Mouse (Mus musculus) lung, postnatal 0 days (tissue): ENCODE data around the gene Ctsa. TPM values are rescaled to one million over a fixed set of nuclear protein-coding genes. Genes with fewer than 3 reads are reported as not detected.

ENCODE experiments used
- ATAC-seq: fragments of 200-750 bp; cut with Nextera tagmentation; 2 replicates; pipeline ENCODE4 v1.8.0; 2017; ENCODE audit warnings: moderate library complexity
- DNase-seq: peaks from one replicate; pipeline ENCODE4 v3.0.0-alpha.2; 2016; ENCODE audit warnings: low spot score
- H3K27ac ChIP-seq: fragments of 300-500 bp; sonication (generic); 2 replicates; pipeline ENCODE4 v1.5.1; 2014; ENCODE audit warnings: antibody characterized with exemption, mild to moderate bottlenecking, low read length, mixed read lengths
- H3K27me3 ChIP-seq: fragments of 300-500 bp; sonication (generic); replicated peaks from 2 replicates; pipeline ENCODE4 v1.6.1; 2014; ENCODE audit warnings: low read length, mixed read lengths; ENCODE audit not compliant: insufficient read depth
- H3K36me3 ChIP-seq: fragments of 300-500 bp; sonication (generic); 2 replicates; pipeline ENCODE4 v1.6.1; 2014; ENCODE audit warnings: low read length, mixed read lengths; ENCODE audit not compliant: insufficient read depth
- H3K4me1 ChIP-seq: fragments of 300-500 bp; sonication (generic); 2 replicates; pipeline ENCODE4 v1.6.1; 2014; ENCODE audit warnings: antibody characterized with exemption, low read depth, low read length, mixed read lengths; ENCODE audit not compliant: insufficient read depth
- H3K4me2 ChIP-seq: fragments of 300-500 bp; sonication (generic); replicated peaks from 2 replicates; pipeline ENCODE4 v1.6.1; 2014; ENCODE audit warnings: low read depth, mild to moderate bottlenecking, low read length, moderate library complexity, mixed read lengths
- H3K4me3 ChIP-seq: fragments of 300-500 bp; sonication (generic); 2 replicates; pipeline ENCODE4 v1.5.1; 2014; ENCODE audit warnings: low read depth, low read length
- H3K9ac ChIP-seq: fragments of 300-500 bp; sonication (generic); replicated peaks from 2 replicates; pipeline ENCODE4 v1.6.1; 2014; ENCODE audit warnings: low read depth, mild to moderate bottlenecking
- H3K9me3 ChIP-seq: fragments of 300-500 bp; sonication (generic); 2 replicates; pipeline ENCODE4 v1.6.1; 2016; ENCODE audit warnings: low read length, mixed read lengths
- CTCF ChIP-seq: IDR thresholded peaks from 2 replicates; pipeline ENCODE4 v1.5.1; 2016; ENCODE audit warnings: antibody characterized with exemption, mild to moderate bottlenecking
- EP300 ChIP-seq: IDR thresholded peaks from 2 replicates; pipeline ENCODE4 v1.6.1; 2016; ENCODE audit warnings: antibody characterized with exemption, mild to moderate bottlenecking, control low read depth
- WGBS: fragments of 180-500 bp; shearing (Covaris S2); extraction: QIAGEN DNeasy Blood & Tissue Kit; methylation state at CpG from one replicate; pipeline ENCODE4 v1.1.7; 2014; 5-methylcytosine and 5-hydroxymethylcytosine counted together
- polyA plus RNA-seq: library from polyadenylated mRNA; unstranded; fragments of >200 nt; fragmentation: Nextera tagmentation; extraction: Ambion mirVana; gene quantifications from 2 replicates; pipeline ENCODE4 v1.2.1, GENCODE M21; 2015

Ctsa gene
- polyA plus RNA-seq, 1 experiment from 2014 or later, result 147 TPM

DNA sequence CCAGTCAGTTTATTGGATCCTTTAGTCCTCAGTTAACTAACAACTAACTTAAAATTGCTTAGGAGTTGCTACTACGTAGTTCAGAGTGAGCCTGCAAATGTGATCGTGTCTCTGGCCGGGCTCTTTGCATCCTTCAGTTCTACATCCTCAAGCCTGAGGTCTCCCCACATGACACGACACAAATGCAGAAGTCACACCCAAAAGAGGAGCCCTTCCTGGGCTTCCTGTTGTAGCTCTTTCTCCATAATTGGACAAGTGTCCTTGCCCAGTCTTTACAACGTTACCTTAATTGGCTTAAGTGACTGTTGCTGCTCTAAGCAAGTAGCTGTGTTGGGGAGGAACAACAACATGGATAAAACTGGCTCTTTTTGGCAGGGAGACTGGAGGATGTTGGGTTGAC is 17.3 kb upstream of the Ctsa start:
- DNase-seq, result no peak
- WGBS, result 83% methylated on average over 5 of the region's 5 CpGs
- ATAC-seq, result no peak
- TF ChIP-seq CTCF (no peak), EP300 (no peak)
- no peaks in the 10 kb centered on the region for H3K36me3 ChIP-seq
- H3K4me3 ChIP-seq, result no peak overlapping the region
- no peaks in the 10 kb centered on the region for H3K27me3 ChIP-seq
- H3K27ac ChIP-seq, result no peak overlapping the region
- no peaks in the 10 kb centered on the region for H3K4me1 ChIP-seq
- H3K9ac ChIP-seq, result no peak overlapping the region
- H3K9me3 ChIP-seq, result no peaks in the 10 kb centered on the region
- H3K4me2 ChIP-seq, result no peak overlapping the region

DNA sequence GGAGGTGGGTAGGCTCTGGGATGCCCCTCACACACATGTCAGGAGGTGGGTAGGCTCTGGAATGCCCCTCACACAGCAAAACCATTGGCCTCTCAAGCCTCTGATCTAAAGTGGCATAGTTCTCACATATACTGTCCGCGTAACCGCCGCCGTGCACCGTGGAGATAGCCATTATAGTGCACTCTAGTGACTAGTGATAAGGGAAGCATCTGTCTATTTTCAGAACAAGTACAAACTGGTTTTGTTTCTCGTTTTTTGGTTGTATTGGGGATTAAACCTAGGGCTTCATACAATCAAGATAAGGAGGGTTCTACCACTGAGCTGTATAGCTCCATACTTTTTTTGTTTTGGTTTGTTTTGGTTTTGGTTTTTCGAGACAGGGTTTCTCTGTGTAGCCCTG is 16.9 kb upstream of the Ctsa start:
- Histone ChIP-seq H3K9ac (no peak overlapping the region), H3K27me3 (no peaks in the 10 kb centered on the region), H3K4me1 (no peaks in the 10 kb centered on the region), H3K4me2 (no peak overlapping the region), H3K4me3 (no peak overlapping the region), H3K9me3 (no peaks in the 10 kb centered on the region), H3K36me3 (no peaks in the 10 kb centered on the region), H3K27ac (no peak overlapping the region)
- TF ChIP-seq CTCF (no peak), EP300 (no peak)
- WGBS, result 90% methylated on average over 8 of the region's 8 CpGs
- DNase-seq (no peak), ATAC-seq (no peak)

DNA sequence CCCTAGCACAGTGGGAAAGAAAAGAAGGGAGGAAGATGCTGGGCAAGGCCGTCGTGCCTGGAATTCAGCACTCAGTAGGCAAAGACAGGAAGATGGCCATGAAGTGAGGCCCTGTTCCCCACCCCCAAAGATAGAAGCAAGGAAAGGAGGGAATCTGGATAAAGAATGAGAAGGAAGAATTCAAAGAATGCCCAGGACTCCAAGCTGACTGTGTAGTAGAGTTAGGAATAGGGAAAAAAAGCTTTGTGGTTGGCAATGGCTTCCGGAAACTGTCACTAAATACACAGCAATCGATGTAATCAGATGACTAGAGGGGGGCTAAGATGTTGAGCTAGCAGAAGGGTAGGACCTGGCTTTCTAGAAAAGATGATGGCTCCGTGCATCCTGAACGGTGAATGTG is 15.5 kb upstream of the Ctsa start:
- no peak for ATAC-seq
- H3K27me3 ChIP-seq, result no peaks in the 10 kb centered on the region
- H3K9ac ChIP-seq, result no peak overlapping the region

DNA sequence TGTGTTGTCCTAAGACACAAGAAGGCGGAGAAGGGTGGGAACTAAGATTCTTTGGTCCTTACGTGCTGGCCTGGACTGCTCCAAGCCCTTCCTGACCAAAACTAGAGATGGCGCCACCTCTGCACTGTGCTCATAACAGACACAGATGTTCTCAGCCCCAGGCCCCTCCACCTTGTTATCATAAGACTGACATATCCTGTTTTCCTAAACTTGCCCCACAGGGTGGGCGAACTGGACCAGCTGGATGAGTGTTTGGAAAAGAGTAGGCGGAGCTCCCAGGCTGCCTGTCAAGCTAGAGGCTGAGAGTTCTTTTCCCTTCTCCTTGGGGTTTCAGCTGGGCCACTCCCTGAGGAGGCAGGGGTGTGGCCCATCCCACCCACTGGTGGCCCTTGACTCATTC is 15.0 kb upstream of the Ctsa start:
- Histone ChIP-seq H3K9ac (no peak overlapping the region), H3K4me1 (no peaks in the 10 kb centered on the region), H3K9me3 (no peaks in the 10 kb centered on the region), H3K27ac (no peak overlapping the region), H3K27me3 (no peaks in the 10 kb centered on the region), H3K4me2 (no peak overlapping the region), H3K4me3 (no peak overlapping the region), H3K36me3 (no peaks in the 10 kb centered on the region)
- TF ChIP-seq EP300, result no peak
- TF ChIP-seq CTCF, result no peak
- peak; percentile 69 for ATAC-seq
- 31% methylated on average over 5 of the region's 5 CpGs for WGBS
- DNase-seq, result peak; percentile 32

More for the DNA sequence above, 15.5 kb upstream of the Ctsa start:
- TF ChIP-seq EP300 (no peak), CTCF (no peak)
- H3K36me3 ChIP-seq, result no peaks in the 10 kb centered on the region
- no peak overlapping the region for H3K4me3 ChIP-seq
- no peaks in the 10 kb centered on the region for H3K4me1 ChIP-seq
- no peaks in the 10 kb centered on the region for H3K9me3 ChIP-seq
- H3K4me2 ChIP-seq, result no peak overlapping the region
- H3K27ac ChIP-seq, result no peak overlapping the region
- DNase-seq, result no peak
- WGBS, result 49% methylated on average over 6 of the region's 6 CpGs

DNA sequence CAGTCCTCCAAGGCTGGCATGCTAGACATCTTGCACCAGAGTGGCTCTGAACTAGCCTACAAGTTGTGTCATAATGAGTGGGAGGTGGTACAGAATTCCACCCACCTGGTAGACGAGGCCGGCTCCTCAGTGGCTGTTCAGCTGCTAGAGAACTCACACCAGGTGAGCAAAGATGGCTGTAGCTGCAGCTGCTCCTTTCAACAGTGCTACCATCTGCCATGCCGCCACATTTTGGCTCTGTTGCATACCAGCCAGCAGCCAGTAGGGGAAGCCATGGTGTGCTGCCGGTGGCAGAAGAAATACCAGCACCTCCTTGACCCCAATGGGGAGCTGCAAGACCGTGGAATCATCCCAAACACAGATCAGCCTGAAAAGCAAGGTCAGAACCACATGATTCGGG is 11.6 kb upstream of the Ctsa start:
- Histone ChIP-seq H3K4me1 (no peaks in the 10 kb centered on the region), H3K4me3 (no peak overlapping the region), H3K4me2 (no peak overlapping the region), H3K36me3 (peaks cover 9% of the 10 kb centered on the region), H3K27ac (no peak overlapping the region), H3K9ac (no peak overlapping the region), H3K9me3 (no peaks in the 10 kb centered on the region), H3K27me3 (no peaks in the 10 kb centered on the region)
- ATAC-seq (no peak), DNase-seq (no peak)
- WGBS, result 85% methylated on average over 6 of the region's 6 CpGs
- TF ChIP-seq CTCF, result no peak
- TF ChIP-seq EP300, result no peak

DNA sequence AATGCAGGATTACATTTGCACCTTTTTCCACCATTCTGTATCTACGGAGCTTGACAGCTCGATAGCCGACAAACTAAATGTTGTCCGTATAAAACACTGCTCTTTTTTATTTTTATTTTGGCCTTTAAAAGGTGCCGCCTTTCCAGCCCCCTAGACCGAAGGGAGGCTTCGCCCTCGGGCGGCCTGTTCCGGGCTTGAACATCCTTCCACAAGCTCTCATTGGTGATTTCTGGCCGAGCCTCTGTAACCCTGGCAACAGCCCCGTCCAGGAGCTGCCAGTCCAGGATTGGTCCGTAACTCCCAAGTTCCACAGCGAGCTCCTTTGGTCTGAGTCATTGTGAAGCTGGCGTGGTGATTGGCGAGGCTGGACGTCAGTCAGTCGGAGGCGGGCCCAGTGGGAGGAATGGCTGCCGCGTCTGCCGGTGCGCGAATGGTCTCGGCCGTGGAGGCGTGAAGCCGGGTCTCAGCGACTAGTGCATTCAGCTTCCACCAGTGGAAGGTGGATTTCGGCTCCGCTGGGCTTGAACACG is 10.0 kb upstream of the Ctsa start, which contains the start of gene Zswim1:
Gene Zswim1 (plus strand): TSS at position 51 of the 530 bp plus-strand sequence.
- Histone ChIP-seq H3K27ac (peak within 1 kb of the TSS; percentile 78), H3K36me3 (peaks cover 12% of the 10 kb centered on the region), H3K27me3 (no peaks in the 10 kb centered on the region), H3K9ac (peak within 1 kb of the TSS; percentile 64), H3K9me3 (no peaks in the 10 kb centered on the region), H3K4me1 (no peaks in the 10 kb centered on the region), H3K4me3 (peak within 1 kb of the TSS; percentile 74), H3K4me2 (peak within 1 kb of the TSS; percentile 84)
- WGBS, result 2% methylated on average over 32 of the region's 32 CpGs
- TF ChIP-seq CTCF (no peak), EP300 (no peak)
- ATAC-seq, result peak; percentile 100
- peak; percentile 99 for DNase-seq

DNA sequence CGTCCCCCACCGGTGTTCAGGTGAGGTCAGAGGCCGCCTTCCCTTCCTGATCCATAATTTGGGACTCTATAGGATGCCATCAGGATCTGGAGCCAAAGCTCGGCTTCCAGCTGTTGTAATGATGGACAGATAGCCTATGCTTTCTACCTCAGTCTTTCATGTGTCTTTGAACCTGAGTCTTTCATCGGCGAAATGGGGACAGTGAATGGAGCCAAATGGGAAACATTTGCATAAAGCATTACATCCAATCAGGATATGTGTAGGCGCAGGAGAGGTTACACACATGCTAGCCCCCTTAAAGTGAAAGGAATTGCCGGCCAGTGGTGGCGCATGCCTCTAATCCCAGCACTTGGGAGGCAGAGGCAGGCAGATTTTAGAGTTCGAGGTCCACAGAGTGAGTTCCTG is 9.5 kb upstream of the Ctsa start:
- DNase-seq (peak; percentile 71), ATAC-seq (peak; percentile 72)
- 2% methylated on average over 10 of the region's 10 CpGs for WGBS
- peak overlapping the region; percentile 74 for H3K4me3 ChIP-seq
- TF ChIP-seq CTCF (peak; percentile 54), EP300 (peak; percentile 12; the same call in 1 of the 2 replicates)
- peak overlapping the region; percentile 84 for H3K4me2 ChIP-seq
- no peaks in the 10 kb centered on the region for H3K27me3 ChIP-seq
- H3K36me3 ChIP-seq, result peaks cover 12% of the 10 kb centered on the region
- H3K4me1 ChIP-seq, result no peaks in the 10 kb centered on the region
- peak overlapping the region; percentile 64 for H3K9ac ChIP-seq
- H3K9me3 ChIP-seq, result no peaks in the 10 kb centered on the region
- H3K27ac ChIP-seq, result peak overlapping the region; percentile 78
